Mouse (Mus musculus) limb, embryonic 11.5 days (tissue): ENCODE data around the gene Hira. TPM values are rescaled to one million over a fixed set of nuclear protein-coding genes. Genes with fewer than 3 reads are reported as not detected.
A peak's percentile ranks its signal among the peaks of the same experiment; 100 is the strongest.
"Not testable (repeated sequence)": the region's sequence is repeated elsewhere in the genome, so short reads cannot be mapped to it uniquely, and the experiment has no call there.

ENCODE experiments used
- ATAC-seq: fragments of 200-750 bp; cut with Nextera tagmentation; 2 replicates; pipeline ENCODE4 v1.8.0; 2017; ENCODE audit warnings: low read depth; ENCODE audit not compliant: insufficient number of reproducible peaks, low FRiP score, low TSS enrichment
- DNase-seq: peaks from one replicate; pipeline ENCODE4 v3.0.0-alpha.2; 2015; ENCODE audit warnings: low spot score
- H3K27ac ChIP-seq: fragments of 300-500 bp; sonication (generic); replicated peaks from 2 replicates; pipeline ENCODE4 v1.5.1; 2014; ENCODE audit warnings: low read depth, mild to moderate bottlenecking, low read length
- H3K27me3 ChIP-seq: fragments of 300-500 bp; sonication (generic); 2 replicates; pipeline ENCODE4 v1.6.1; 2014; ENCODE audit warnings: mild to moderate bottlenecking, low read length, mixed read lengths; ENCODE audit not compliant: control insufficient read depth, insufficient read depth
- H3K36me3 ChIP-seq: fragments of 300-500 bp; sonication (generic); 2 replicates; pipeline ENCODE4 v1.6.1; 2014; ENCODE audit warnings: mild to moderate bottlenecking, low read length, moderate library complexity, mixed read lengths; ENCODE audit not compliant: control insufficient read depth, insufficient read depth
- H3K4me1 ChIP-seq: fragments of 300-500 bp; sonication (generic); 2 replicates; pipeline ENCODE4 v1.6.1; 2014; ENCODE audit warnings: low read length, mixed read lengths; ENCODE audit not compliant: control insufficient read depth, insufficient read depth
- H3K4me2 ChIP-seq: fragments of 300-500 bp; sonication (generic); 2 replicates; pipeline ENCODE4 v1.6.1; 2014; ENCODE audit warnings: low read depth, mild to moderate bottlenecking, moderate library complexity; ENCODE audit not compliant: severe bottlenecking
- H3K4me3 ChIP-seq: fragments of 300-500 bp; sonication (generic); 2 replicates; pipeline ENCODE4 v1.5.1; 2014; ENCODE audit warnings: low read depth, low read length
- H3K9ac ChIP-seq: fragments of 300-500 bp; sonication (generic); 2 replicates; pipeline ENCODE4 v1.6.1; 2014; ENCODE audit warnings: mild to moderate bottlenecking, low read length
- H3K9me3 ChIP-seq: fragments of 300-500 bp; sonication (generic); 2 replicates; pipeline ENCODE4 v1.6.1; 2016; ENCODE audit warnings: low read length; ENCODE audit not compliant: control insufficient read depth
- WGBS: fragments of 180-500 bp; shearing (Covaris S2); extraction: QIAGEN DNeasy Blood & Tissue Kit; methylation state at CpG from one replicate; pipeline ENCODE4 v1.1.7; 2014; 5-methylcytosine and 5-hydroxymethylcytosine counted together
- polyA plus RNA-seq: library from polyadenylated mRNA; unstranded; fragments of >200 nt; fragmentation: Nextera tagmentation; extraction: Ambion mirVana; gene quantifications from 2 replicates; pipeline ENCODE4 v1.2.1, GENCODE M21; 2014

The Hira gene
- polyA plus RNA-seq, 1 experiment from 2014 or later, result 17.0 TPM

GRCm38 (mm10) chr16:18976315-18976714 is 99.5 kb downstream of the Hira start:
- Histone ChIP-seq H3K9me3 (no peaks in the 10 kb centered on the region), H3K4me2 (no peak overlapping the region), H3K4me3 (no peak overlapping the region), H3K27ac (no peak overlapping the region), H3K9ac (no peak overlapping the region), H3K27me3 (no peaks in the 10 kb centered on the region), H3K4me1 (no peaks in the 10 kb centered on the region), H3K36me3 (no peaks in the 10 kb centered on the region)
- ATAC-seq, result no peak
- DNase-seq, result no peak
- 66% methylated on average over 19 of the region's 23 CpGs for WGBS

GRCm38 (mm10) chr16:18986381-18986780 is 109.5 kb downstream of the Hira start:
- Histone ChIP-seq H3K9me3 (no peaks in the 10 kb centered on the region; the same call in 1 of the 2 replicates), H3K36me3 (no peaks in the 10 kb centered on the region), H3K27ac (no peak overlapping the region), H3K9ac (no peak overlapping the region), H3K4me2 (no peak overlapping the region), H3K4me1 (no peaks in the 10 kb centered on the region), H3K4me3 (no peak overlapping the region), H3K27me3 (no peaks in the 10 kb centered on the region)
- WGBS, result 89% methylated on average over 3 of the region's 3 CpGs
- DNase-seq, result no peak
- ATAC-seq, result no peak

- ATAC-seq (no peak), DNase-seq (no peak)
- H3K27ac ChIP-seq, result no peak overlapping the region
- H3K4me3 ChIP-seq, result no peak overlapping the region
- H3K4me2 ChIP-seq, result no peak overlapping the region
- H3K9me3 ChIP-seq, result no peaks in the 10 kb centered on the region; the same call in 1 of the 2 replicates
- H3K9ac ChIP-seq, result no peak overlapping the region
- H3K36me3 ChIP-seq, result no peaks in the 10 kb centered on the region
- no peaks in the 10 kb centered on the region for H3K4me1 ChIP-seq
- H3K27me3 ChIP-seq, result no peaks in the 10 kb centered on the region
- 88% methylated on average over 5 of the region's 5 CpGs for WGBS
Measured at GRCm38 (mm10) chr16:18986860-18987259, 110.0 kb downstream of the Hira start.

- not testable (repeated sequence) for H3K9ac ChIP-seq, H3K4me3 ChIP-seq, ATAC-seq, H3K4me1 ChIP-seq, H3K27ac ChIP-seq, H3K4me2 ChIP-seq, H3K9me3 ChIP-seq, H3K36me3 ChIP-seq, H3K27me3 ChIP-seq
- peak; percentile 37 for DNase-seq
- WGBS, result 47% methylated on average over 2 of the region's 2 CpGs
Measured at GRCm38 (mm10) chr16:19002610-19003389, 126.0 kb downstream of the Hira start.

- H3K27me3 ChIP-seq, result no peaks in the 10 kb centered on the region
- H3K4me3 ChIP-seq, result no peak overlapping the region
- no peak for ATAC-seq
- DNase-seq, result no peak
- H3K36me3 ChIP-seq, result no peaks in the 10 kb centered on the region
- no peaks in the 10 kb centered on the region for H3K4me1 ChIP-seq
- 88% methylated on average over 1 of the region's 1 CpGs for WGBS
- no peaks in the 10 kb centered on the region for H3K9me3 ChIP-seq
- no peak overlapping the region for H3K9ac ChIP-seq
- no peak overlapping the region for H3K27ac ChIP-seq
- H3K4me2 ChIP-seq, result no peak overlapping the region
Measured at GRCm38 (mm10) chr16:19003757-19004156, 126.9 kb downstream of the Hira start.

GRCm38 (mm10) chr16:19005298-19005697 is 128.5 kb downstream of the Hira start:
- no peaks in the 10 kb centered on the region for H3K27me3 ChIP-seq
- H3K9ac ChIP-seq, result no peak overlapping the region
- WGBS, result 72% methylated on average over 3 of the region's 3 CpGs
- no peak overlapping the region for H3K4me3 ChIP-seq
- DNase-seq, result no peak
- H3K4me1 ChIP-seq, result no peaks in the 10 kb centered on the region
- no peak overlapping the region for H3K27ac ChIP-seq
- no peak overlapping the region for H3K4me2 ChIP-seq
- no peaks in the 10 kb centered on the region for H3K36me3 ChIP-seq
- H3K9me3 ChIP-seq, result no peaks in the 10 kb centered on the region
- no peak for ATAC-seq

- no peaks in the 10 kb centered on the region for H3K27me3 ChIP-seq
- DNase-seq, result no peak
- WGBS, result 89% methylated on average over 1 of the region's 1 CpGs
- no peaks in the 10 kb centered on the region for H3K4me1 ChIP-seq
- ATAC-seq, result no peak
- no peak overlapping the region for H3K9ac ChIP-seq
- H3K36me3 ChIP-seq, result no peaks in the 10 kb centered on the region
- H3K4me2 ChIP-seq, result no peak overlapping the region
- H3K4me3 ChIP-seq, result no peak overlapping the region
- no peaks in the 10 kb centered on the region for H3K9me3 ChIP-seq
- H3K27ac ChIP-seq, result no peak overlapping the region
Measured at GRCm38 (mm10) chr16:19006715-19007114, 129.9 kb downstream of the Hira start.

GRCm38 (mm10) chr16:19007186-19007591 is 130.4 kb downstream of the Hira start:
- not testable (repeated sequence) for DNase-seq, H3K36me3 ChIP-seq, H3K27me3 ChIP-seq, H3K9ac ChIP-seq, H3K9me3 ChIP-seq, H3K4me1 ChIP-seq, ATAC-seq, H3K4me3 ChIP-seq, H3K27ac ChIP-seq, H3K4me2 ChIP-seq
- 46% methylated on average over 1 of the region's 1 CpGs for WGBS

- ATAC-seq, result no peak
- WGBS, result 75% methylated on average over 2 of the region's 2 CpGs
- H3K27ac ChIP-seq, result no peak overlapping the region
- H3K4me2 ChIP-seq, result no peak overlapping the region
- no peaks in the 10 kb centered on the region for H3K27me3 ChIP-seq
- no peaks in the 10 kb centered on the region for H3K36me3 ChIP-seq
- no peaks in the 10 kb centered on the region for H3K9me3 ChIP-seq
- H3K4me3 ChIP-seq, result no peak overlapping the region
- H3K9ac ChIP-seq, result no peak overlapping the region
- no peaks in the 10 kb centered on the region for H3K4me1 ChIP-seq
- no peak for DNase-seq
Measured at GRCm38 (mm10) chr16:19010710-19011109, 133.9 kb downstream of the Hira start.
